Mouse (Mus musculus) WW6 (cell line): ENCODE results near the gene Cmtm6.
"Not testable (repeated sequence)": the region's sequence is repeated elsewhere in the genome, so short reads cannot be mapped to it uniquely, and the experiment has no call there.

Source experiments
- DNase-seq: peaks from one replicate; pipeline ENCODE4 v3.0.0-alpha.2; 2013; ENCODE audit warnings: low read depth, low spot score

Cmtm6 gene

GRCm38 (mm10) chr9:114731011-114731755, at the start of gene Cmtm6:
Cmtm6 (plus strand) TSS chr9:114731116.
- peak; percentile 91 for DNase-seq

GRCm38 (mm10) chr9:114682193-114682592, 48.7 kb upstream of the Cmtm6 start:
- DNase-seq = no peak

GRCm38 (mm10) chr9:114686245-114686644, 44.7 kb upstream of the Cmtm6 start:
- no peak for DNase-seq

- DNase-seq = no peak
Measured at GRCm38 (mm10) chr9:114687639-114688038, 43.3 kb upstream of the Cmtm6 start.

- peak; percentile 95 for DNase-seq
Measured at GRCm38 (mm10) chr9:114688252-114688952, 42.5 kb upstream of the Cmtm6 start, which contains the start of gene Dync1li1. Dync1li1 (plus strand) TSS chr9:114688790.

GRCm38 (mm10) chr9:114688953-114689407, 41.9 kb upstream of the Cmtm6 start:
- no peak for DNase-seq

- no peak for DNase-seq
Measured at GRCm38 (mm10) chr9:114690119-114690601, 40.8 kb upstream of the Cmtm6 start.

GRCm38 (mm10) chr9:114691112-114691511, 39.8 kb upstream of the Cmtm6 start:
- no peak for DNase-seq

GRCm38 (mm10) chr9:114695662-114696061, 35.3 kb upstream of the Cmtm6 start:
- not testable (repeated sequence) for DNase-seq

GRCm38 (mm10) chr9:114697072-114697471, 33.8 kb upstream of the Cmtm6 start:
- DNase-seq = no peak

- DNase-seq = no peak
Measured at GRCm38 (mm10) chr9:114697926-114698325, 33.0 kb upstream of the Cmtm6 start.

- no peak for DNase-seq
Measured at GRCm38 (mm10) chr9:114699262-114699661, 31.7 kb upstream of the Cmtm6 start.

- no peak for DNase-seq
Measured at GRCm38 (mm10) chr9:114699882-114700665, 30.8 kb upstream of the Cmtm6 start.

GRCm38 (mm10) chr9:114701031-114701430, 29.9 kb upstream of the Cmtm6 start:
- DNase-seq = no peak

GRCm38 (mm10) chr9:114701921-114702320, 29.0 kb upstream of the Cmtm6 start:
- DNase-seq = no peak

- no peak for DNase-seq
Measured at GRCm38 (mm10) chr9:114707805-114708204, 23.1 kb upstream of the Cmtm6 start.

- no peak for DNase-seq
Measured at GRCm38 (mm10) chr9:114710345-114710744, 20.6 kb upstream of the Cmtm6 start.

- DNase-seq = no peak
Measured at GRCm38 (mm10) chr9:114713481-114713880, 17.4 kb upstream of the Cmtm6 start.

- no peak for DNase-seq
Measured at GRCm38 (mm10) chr9:114716677-114717331, 14.1 kb upstream of the Cmtm6 start.

- DNase-seq = no peak
Measured at GRCm38 (mm10) chr9:114727315-114727714, 3.6 kb upstream of the Cmtm6 start.

GRCm38 (mm10) chr9:114728432-114728831, 2.5 kb upstream of the Cmtm6 start:
- DNase-seq = not testable (repeated sequence)
